Mouse (Mus musculus) central nervous system, embryonic 14 days (tissue): ENCODE measurements around the gene Mr1. TPM values are rescaled to one million over a fixed set of nuclear protein-coding genes. Genes with fewer than 3 reads are reported as not detected.

ENCODE experiments used
- polyA plus RNA-seq: library from polyadenylated mRNA; depleted of rRNA; stranded (reverse); fragments of >200 nt; gene quantifications from 2 replicates; pipeline ENCODE4 v1.2.3, GENCODE M21; 2012; rRNA removed

Mr1 gene
- 1.0 and 2.1 TPM in 2 replicates for polyA plus RNA-seq

GRCm38 (mm10) chr1:155146572-155146980, at the start of gene Mr1:
Mr1 (minus strand) TSS chr1:155146814.

GRCm38 (mm10) chr1:155158141-155158969, 11.7 kb upstream of the Mr1 start, which contains the start of gene Stx6:
Stx6 (plus strand) TSS chr1:155158715.

GRCm38 (mm10) chr1:155099280-155099848, 47.2 kb downstream of the Mr1 start, which contains the start of gene Ier5:
Ier5 (minus strand) TSS chr1:155099636.

Other genes starting within 250 kb of the Mr1 start
- gene Ier5, start 47.2 kb downstream of the Mr1 start, polyA plus RNA-seq = 34.6 and 50.2 TPM in 2 replicates
- 105 and 110 TPM in 2 replicates for gene Stx6, start 11.9 kb upstream of the Mr1 start, polyA plus RNA-seq
- 11.2 and 13.7 TPM in 2 replicates for gene BC034090, start 97.6 kb upstream of the Mr1 start, polyA plus RNA-seq